Mouse (Mus musculus) forelimb bud, embryonic 11.5 days (tissue): ENCODE results near the gene Rpl13a.
"Not testable (repeated sequence)": the region's sequence is repeated elsewhere in the genome, so short reads cannot be mapped to it uniquely, and the experiment has no call there.

Experiments
- DNase-seq: peaks from one replicate; pipeline ENCODE4 v3.0.0-alpha.2; 2012; ENCODE audit warnings: low read depth, low spot score

Gene Rpl13a

GRCm38 (mm10) chr7:45135370-45135769 lies 6.8 kb upstream of the Rpl13a start:
- DNase-seq = no peak

DNA sequence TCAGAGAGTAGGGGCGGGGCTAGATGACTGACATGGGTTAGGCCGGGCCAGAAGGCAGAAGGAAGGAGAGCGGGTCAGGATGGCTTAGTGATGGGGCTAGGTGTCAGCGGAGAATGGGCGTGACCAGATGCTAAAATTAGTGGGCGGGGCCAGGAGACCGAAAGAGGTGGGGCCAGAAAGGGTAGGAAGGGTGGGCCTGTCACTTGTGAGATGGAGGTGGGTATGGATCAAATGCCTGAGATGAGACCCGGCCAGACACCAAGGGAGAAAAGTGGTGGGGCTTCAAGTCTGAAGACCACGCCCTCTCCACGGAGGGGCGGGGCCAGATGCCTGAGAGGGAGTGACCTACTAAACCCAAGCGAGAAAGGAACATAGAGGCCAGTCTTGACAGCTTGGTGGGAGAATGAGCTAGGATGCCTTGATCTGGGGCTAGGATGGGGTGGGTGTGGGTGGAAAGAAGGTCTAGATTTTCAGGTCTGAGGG lies 6.0 kb upstream of the Rpl13a start:
- no peak for DNase-seq

DNA sequence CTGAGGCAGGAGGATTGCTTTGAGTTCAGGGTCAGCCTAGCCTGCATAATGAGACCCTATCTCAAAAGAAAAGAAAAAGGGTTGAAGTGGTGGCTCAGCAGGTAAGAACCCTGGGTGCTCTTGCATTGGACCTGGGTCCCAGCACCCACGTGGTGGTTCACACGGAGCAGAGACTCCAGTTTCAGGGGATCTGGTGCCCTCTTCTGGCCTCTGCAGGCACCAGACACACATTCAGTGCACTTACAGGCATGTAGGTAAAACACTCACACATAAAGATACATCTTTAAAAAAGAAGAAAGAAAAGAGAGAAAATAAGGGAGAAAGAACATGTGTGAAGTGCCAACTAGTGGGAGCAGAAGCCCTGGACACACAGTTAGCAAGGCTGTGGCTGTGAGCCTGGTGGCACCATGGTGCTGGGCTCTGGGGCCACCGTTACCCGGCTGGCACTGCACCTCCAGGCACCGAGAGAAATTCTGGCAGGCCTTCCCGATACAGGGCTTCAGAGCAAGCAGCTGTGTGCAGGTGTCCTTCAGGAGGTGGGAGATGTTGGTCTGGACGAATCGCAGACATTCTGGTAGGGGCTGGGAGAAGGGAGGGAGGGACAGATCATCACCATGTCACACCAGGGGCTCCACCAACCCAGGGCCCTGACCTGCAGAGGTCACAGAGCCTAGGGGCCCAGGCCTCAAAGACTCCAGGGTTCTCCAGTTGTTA lies 5.0 kb upstream of the Rpl13a start:
- no peak for DNase-seq

- DNase-seq = no peak
Observed at GRCm38 (mm10) chr7:45131850-45132249, 3.3 kb upstream of the Rpl13a start.

- no peak for DNase-seq
Observed at GRCm38 (mm10) chr7:45129776-45130512, 1.4 kb upstream of the Rpl13a start.

DNA sequence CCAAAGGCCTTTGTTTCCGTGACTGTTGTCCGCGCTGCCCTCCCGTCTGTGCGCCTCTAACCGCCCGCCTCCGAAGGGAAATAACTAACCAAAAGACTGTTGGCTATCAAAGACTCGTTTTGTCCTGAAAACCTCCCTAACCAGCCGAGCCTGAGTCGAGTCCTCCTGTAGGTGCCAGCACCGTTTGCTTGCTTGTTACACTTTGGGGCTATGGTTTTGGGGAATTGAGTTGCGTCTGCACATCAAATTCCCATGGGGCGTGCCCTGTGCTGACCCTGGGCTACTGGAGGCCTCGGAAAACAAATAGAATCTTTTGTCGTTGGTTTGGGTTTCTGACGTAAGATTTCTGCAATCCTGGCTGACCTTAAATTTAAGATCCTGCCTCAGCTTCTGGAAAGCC lies 757 bp upstream of the Rpl13a start:
- peak; percentile 68 for DNase-seq

DNA sequence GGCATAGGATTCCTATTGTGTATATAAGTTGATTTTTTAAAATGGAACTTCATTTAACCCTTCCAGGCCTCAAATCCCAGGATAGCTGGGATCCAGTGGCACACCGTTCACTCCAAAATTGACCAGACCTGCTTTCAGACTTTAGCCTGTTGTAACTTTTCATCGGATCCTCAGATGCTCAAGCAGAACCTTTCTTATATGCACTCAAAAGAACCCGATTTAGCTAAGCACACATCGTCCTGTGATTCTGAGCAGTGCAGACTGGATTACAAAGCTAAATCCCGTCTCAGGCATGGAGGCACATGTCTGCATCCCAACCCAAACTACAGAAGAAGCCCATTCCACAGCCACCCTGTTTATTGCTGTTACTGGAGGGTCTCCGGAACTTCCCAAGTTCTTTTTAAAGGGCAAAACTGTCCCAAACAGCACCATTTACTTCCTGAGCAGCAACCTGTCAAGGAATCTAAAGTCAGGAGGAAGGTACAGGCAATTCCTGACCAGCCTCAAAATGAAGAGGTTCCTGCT lies 799 bp downstream of the Rpl13a start:
- no peak for DNase-seq

DNA sequence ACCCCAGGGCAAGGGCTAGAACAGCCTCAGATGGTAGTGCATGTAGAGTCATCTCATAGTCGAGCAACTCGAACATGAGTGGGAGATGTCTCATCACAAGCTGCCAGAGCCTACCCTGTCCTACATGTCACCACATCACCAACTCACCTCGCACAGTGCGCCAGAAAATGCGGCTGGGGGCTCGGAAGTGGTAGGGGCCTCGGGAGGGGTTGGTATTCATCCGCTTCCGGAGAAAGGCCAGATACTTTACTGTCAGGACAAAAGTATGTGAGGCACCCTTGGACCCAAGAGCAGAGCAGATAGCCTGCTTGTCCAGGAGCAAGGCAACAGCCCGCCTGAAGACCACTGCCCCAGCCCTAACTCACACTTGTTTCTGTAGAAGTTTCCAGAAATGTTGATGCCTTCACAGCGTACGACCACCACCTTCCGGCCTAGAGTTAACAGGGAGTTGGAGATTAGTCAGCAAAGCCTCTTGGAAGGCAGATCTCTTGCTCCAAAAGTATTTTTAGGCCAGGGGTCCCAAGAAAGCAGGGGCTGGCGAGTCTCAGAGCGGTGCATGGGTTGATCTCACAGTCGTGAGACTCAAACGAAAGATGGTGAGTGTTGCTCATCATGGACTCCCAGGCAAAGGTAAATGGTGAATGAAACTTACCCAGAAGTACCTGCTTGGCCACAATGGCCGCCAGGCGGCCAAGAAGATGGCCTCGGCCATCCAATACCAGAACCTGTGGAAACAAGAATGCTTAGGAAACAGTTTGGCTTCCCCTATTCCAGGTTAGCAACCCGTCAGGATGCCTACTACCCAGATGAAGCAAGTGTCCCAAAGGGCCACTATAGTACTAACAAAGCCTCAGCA lies 1.5 kb downstream of the Rpl13a start:
- no peak for DNase-seq

- no peak for DNase-seq
Observed at GRCm38 (mm10) chr7:45126147-45126843, 2.3 kb downstream of the Rpl13a start.

DNA sequence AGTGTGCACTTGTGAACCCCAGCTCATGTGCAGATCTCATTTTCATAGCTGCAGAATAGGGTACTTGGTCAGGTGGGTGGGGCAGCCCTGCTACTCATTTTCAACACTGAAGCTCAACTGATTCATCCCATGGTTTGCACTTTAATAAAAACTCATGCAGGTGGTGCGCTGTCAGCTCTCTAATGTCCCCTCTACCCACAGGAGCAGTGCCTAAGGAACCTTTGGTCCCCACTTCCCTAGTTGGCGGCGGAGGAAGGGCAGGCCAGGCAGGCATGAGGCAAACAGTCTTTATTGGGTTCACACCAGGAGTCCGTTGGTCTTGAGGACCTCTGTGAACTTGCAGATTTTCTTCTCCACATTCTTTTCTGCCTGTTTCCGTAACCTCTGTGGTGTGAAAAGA lies 2.9 kb downstream of the Rpl13a start:
- DNase-seq = not testable (repeated sequence)

DNA sequence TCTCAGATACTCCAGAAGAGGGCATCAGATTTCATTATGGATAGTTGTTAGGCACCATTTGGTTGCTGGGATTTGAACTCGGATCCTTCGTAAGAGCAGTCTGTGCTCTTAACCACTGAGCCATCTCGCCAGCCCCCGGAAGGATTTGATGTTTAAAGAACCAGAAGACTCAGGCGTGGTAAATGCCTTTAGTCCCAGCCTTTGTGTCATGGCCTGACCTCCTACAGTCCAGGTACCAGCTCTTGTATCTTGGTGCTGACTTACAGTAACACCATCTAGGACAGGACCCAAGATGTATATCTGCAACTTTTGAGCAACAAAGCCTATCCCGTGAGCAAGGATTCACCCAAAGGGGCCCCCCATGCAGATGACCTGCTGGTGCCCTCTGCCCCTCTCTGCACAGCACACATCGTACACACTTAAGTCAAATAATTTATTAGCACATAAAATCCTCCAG lies 3.4 kb downstream of the Rpl13a start:
- DNase-seq = peak; percentile 67

DNA sequence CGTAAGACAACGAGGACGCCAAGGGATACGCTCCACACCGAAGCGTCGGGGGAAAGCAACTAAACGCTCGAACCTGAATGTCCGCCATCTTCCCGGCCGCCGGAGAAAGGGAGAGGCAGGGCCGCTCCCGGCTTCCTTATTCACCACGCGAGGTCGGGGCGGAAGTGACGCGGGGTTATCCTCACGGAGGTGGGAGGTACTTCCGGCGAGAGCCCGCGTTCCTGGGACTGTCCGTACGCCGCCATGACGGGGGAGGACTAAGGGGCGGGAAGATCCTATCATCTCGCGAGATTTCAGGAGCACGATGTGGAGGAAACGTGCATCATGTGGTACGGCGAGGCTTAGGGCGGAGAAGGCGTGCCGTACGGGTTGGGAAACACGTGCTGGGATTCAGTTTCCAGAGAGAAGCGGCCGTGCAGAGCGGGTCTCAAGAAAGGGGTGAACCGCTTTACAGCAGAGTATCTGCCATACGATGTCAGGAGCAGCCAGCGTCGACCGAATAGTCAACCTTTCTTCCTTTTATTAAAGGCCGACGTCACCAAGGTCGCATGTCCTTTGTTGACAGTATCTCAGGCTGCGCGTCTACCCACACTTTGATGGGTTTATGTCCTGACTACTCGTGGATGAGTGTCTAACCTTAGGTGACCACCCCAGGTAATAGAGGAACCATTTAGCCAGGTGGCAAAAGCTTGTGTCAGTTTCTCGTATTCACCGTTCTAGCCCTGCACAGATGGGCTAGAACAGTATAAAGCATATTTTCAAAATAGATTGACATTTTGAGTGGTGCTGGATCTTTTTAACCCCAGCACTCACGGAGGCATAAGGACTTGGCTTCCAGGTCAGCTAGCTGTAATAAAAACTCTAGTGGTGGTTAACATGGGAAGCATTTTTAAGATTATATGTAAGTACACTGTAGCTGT lies 4.1 kb downstream of the Rpl13a start, which contains the start of gene Rps11:
Gene Rps11, minus strand, starts transcription at position 216 of the 920 bp plus-strand sequence.
- DNase-seq = peak; percentile 100

- DNase-seq = no peak
Observed at GRCm38 (mm10) chr7:45123186-45123570, 5.4 kb downstream of the Rpl13a start.

DNA sequence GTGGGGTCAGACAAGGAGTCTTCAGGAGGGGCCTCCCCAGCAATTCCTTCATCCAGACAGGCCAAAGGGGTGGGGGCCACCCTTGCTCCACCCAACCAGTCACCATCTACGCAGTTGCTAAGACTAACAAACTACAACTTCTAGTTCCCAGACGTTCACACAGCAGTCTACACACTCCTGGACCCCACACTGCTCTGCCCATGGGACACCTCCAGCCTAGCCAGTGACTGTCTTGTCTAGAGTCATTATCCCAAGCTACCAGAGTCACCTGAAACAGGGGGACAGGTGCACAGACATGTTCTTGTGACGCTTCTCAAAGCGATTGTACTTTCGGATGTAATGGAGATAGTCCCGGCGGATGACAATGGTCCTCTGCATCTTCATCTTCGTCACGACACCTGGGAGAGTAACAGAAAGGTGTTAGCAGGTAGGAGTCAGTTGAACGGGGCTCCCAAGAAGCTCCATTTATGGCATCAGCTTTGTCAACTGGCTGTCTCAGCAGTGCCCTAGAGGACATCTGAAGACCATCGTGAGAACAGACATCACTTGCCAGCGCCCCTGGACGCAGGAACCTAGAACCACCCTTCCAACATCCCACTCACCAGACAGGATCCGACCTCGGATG lies 5.9 kb downstream of the Rpl13a start:
- no peak for DNase-seq

- DNase-seq = no peak
Observed at GRCm38 (mm10) chr7:45121966-45122365, 6.6 kb downstream of the Rpl13a start.

- DNase-seq = no peak
Observed at GRCm38 (mm10) chr7:45121404-45121803, 7.2 kb downstream of the Rpl13a start.

DNA sequence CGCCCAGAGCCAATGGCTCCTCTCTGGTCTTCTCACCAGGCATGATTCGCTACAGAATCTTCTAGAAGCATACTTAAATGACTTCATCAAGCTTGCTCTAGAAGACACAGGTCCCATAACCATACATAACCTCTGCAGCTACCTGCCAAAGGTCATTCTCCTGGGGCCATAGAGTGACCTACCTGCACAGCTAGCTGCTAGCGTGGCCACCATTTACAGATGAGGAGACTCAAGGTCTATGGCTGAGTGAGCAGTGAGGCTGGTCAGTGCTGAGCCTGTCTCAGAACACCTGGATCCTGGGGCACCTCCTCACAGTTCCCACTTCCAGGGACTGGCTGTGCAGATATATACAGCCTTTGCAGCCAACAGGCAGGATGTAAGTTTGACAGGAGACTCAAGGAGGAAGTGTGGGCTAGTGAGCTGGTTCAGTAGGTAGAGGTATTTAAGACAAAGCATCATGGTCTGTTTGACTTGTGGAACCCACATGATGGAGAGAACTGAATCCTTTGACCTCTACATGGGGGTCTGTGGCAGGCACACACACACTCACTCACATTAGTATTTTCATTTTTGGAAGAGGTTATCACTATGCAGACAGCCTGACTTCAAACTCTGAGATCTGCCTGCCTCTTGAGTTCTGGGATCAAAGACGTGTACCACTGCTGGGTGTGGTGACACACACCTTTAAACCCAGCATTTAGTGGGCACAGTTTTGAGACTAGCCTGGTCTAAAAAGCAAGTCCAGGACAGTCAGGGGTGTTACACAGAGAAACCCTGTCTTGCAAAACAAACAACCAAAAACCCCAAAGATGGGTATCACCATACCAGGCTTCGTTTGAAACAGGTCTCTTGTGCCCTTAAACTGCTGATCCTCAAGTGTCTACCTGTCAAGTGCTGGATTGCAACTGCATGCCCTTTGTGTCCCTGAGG lies 8.5 kb downstream of the Rpl13a start:
- DNase-seq = no peak

DNA sequence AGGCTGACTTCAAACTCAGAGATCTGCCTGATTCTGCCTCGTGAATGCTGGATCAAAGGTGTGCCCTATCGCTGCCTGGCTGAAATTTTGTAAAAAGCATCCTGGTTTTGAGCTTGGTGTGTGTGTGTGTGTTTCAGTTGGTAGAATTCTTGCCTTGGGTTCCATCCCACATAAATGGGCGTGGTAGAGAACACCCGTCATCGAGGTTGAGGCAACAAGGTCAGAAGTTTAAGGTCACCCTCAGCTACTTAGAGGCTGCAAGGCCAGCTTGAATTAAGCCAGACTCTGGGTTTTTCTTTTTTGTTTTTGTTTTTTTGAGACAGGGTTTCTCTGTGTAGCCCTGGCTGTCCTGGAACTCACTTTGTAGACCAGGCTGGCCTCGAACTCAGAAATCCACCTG lies 10.2 kb downstream of the Rpl13a start:
- no peak for DNase-seq
